Mouse (Mus musculus) cerebral cortex, adult 2 months (tissue): ENCODE results near the gene Lilr4b.

ENCODE experiments used
- WGBS: fragments of 180-500 bp; shearing (Covaris S2); methylation state at CpG from one replicate; pipeline ENCODE4 v1.1.7; 2018; 5-methylcytosine and 5-hydroxymethylcytosine counted together

The Lilr4b gene

DNA sequence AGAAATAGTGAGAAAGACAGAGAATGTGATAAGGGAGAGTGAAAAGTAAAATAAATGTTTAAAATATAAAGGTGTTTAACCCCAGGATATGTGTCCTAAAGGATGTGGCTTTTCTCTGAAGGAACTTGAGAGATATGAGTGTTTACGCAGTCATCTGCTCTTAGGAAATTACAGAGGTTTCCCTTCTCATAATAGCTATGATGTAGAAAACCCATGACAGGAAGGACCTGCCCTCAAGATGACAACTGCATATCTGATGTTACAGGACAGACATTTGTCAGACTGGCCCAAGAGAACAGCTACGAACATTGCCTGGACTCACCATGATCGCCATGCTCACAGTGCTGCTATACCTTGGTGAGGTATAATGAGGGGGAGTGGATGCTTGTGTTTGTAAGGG is at the start of gene Lilr4b, which contains the start of gene Gm49339:
Lilr4b (plus strand) TSS at position 236 of the 400 bp plus-strand sequence.
Gm49339 (plus strand) TSS at position 216 of the 400 bp plus-strand sequence.
- 95% methylated on average over 1 of the region's 3 CpGs for WGBS

DNA sequence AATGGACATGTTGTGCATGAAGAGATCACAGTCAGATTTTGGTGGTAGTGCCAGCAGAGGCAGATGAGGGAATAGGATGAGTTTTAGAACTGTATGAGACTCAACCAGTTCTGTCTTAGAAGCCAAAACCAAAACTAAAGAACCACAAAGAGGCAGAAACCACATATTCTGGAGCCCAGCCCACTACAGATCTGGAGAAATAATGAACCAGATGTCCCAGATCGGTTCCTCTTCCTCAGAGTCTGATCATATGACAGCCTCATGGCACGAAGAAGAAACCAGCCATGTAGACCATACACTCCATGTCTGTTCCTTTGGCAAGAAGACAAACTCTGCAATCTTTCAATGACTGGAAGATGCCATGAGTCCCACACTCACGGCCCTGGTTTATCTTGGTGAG is 44.7 kb upstream of the Lilr4b start:
- 64% methylated on average over 3 of the region's 3 CpGs for WGBS

DNA sequence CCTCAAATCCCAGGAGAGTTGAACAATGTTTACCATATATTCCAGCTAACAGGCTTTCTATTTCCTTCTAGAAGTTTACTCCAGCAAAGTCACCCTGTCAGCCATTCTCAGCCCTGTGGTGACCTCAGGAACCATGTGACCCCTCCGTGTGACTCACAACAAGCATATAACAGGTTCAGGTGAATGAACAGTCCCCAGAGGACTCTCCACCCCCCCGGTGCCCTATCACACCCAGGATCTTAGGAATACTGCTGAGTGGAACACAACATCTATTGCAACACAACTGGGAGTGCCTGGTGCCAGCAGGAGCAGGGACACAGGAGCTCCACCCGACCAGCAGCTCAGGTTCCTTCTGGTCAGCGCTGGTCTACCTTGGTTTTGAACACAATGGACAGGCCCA is 28.8 kb upstream of the Lilr4b start:
- 77% methylated on average over 4 of the region's 4 CpGs for WGBS

GRCm38 (mm10) chr10:51453616-51454298 is 26.7 kb upstream of the Lilr4b start:
- WGBS: 78% methylated on average over 1 of the region's 1 CpGs

DNA sequence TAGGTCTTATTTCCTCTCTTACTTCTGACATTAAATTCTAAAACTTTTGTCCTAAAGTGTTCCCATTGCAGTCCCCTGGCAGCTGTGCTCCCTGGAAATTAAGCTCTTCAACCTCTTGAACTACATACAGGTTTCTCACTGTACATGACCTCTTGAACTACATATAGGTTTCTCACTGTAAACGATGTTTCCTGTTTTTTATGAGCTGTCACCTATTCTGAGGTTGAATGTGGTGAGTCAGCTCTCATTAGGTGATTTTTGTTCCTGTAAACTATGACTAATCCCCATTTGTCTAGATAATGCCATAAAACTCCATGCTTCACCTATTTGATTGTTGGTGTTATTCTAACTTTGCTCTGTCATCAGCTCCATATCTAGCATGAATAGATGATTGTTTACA is 26.1 kb upstream of the Lilr4b start:
- 83% methylated on average over 1 of the region's 1 CpGs for WGBS

DNA sequence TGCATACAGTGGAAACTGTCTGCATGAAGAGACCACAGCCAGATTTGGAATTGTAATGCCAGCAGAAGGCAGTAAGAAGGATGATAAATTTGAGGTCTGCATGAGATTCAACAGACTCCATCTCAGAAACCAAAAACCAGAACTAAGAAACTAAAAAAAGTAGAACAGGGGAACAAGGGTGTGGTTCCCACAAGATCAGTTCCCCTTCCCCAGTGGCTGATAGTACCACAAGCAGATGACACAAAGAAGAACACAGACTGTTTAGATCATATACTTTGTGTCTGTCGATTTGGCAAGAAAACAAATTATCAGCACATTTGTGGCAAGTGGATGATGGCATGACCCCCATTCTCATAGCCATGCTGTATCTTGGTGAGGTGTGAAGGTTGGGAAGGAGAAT is 24.7 kb upstream of the Lilr4b start:
- 91% methylated on average over 1 of the region's 1 CpGs for WGBS

DNA sequence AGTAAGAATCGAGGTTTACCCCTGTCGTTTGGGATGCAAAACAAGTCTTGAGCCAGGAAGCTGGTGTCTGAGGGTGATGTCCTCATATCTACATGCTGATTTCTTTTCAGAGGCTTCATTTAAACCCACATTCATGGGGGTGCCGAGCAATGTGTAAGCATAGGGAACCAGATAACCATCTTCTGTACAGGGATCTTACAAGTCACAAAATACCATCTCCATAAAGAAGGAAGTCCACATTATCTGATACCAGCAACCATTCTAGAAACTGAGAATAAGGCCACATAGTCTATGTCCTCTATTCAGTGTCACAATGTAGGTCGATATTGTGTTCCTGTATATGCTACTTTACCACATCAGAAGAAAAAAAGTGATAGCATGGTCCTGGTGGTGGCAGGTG is 24.1 kb upstream of the Lilr4b start:
- 82% methylated on average over 4 of the region's 4 CpGs for WGBS

DNA sequence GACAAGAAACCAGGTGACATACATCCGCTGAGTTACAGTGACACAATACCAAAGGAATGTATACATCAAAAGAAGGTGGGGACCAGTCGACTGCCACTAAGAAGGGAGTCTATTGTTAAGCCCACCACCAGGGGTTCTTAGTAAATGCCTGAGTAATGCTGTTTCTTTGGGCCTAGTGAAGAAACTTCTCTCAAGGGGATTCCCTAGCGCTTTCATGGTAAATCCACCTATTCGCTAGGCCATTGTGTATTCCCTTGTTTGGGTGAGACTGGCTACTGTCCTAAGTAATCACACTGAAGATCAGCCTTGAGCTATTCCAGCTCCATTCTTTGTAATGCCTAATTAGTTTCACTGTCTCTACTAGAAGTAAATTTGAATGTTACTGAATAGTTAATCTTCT is 16.6 kb upstream of the Lilr4b start:
- WGBS: 58% methylated on average over 4 of the region's 4 CpGs

DNA sequence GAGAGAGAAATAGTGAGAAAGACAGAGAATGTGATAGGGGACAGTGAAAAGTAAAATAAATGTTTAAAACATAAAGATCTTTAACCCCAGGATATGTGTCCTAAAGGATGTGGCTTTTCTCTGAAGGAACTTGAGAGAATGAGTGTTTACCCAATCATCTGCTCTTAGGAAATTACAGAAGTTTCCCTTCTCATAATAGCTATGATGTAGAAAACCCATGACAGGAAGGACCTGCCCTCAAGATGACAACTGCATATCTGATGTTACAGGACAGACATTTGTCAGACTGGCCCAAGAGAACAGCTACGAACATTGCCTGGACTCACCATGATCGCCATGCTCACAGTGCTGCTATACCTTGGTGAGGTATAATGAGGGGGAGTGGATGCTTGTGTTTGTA is 10.3 kb downstream of the Lilr4b start, which contains the start of gene Lilrb4a:
Lilrb4a (plus strand) TSS at position 266 of the 400 bp plus-strand sequence.
- WGBS: no CpG with 5 or more reads among the region's 2 CpGs

DNA sequence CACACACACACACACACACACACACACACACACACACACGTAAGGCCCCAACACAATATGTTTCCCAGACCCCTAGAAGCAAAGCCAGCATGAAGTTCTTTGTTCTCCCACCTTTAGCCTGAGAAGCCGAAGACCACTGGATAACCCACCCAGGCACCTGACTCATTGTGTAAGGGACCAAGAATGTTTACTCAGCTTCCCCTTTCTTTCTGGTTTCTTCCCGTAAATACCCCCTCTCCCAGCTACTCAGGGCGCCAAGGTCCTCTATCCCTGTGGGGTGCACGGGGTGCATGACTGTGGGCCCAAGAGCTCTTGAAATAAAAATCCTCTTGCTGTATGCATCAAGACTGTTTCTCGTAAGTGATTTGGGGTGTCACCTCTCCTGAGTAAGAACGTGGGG is 45.7 kb downstream of the Lilr4b start:
- WGBS: 70% methylated on average over 7 of the region's 7 CpGs

- 75% methylated on average over 4 of the region's 4 CpGs for WGBS
Observed at GRCm38 (mm10) chr10:51526633-51527032, 46.2 kb downstream of the Lilr4b start.

GRCm38 (mm10) chr10:51528840-51529434 is 48.5 kb downstream of the Lilr4b start:
- 86% methylated on average over 8 of the region's 8 CpGs for WGBS

GRCm38 (mm10) chr10:51529497-51529896 is 49.1 kb downstream of the Lilr4b start:
- 80% methylated on average over 3 of the region's 3 CpGs for WGBS

- 84% methylated on average over 7 of the region's 7 CpGs for WGBS
Observed at GRCm38 (mm10) chr10:51530813-51531212, 50.4 kb downstream of the Lilr4b start.
